Mouse (Mus musculus) C2C12 (cell line): ENCODE measurements around the gene Mcoln3.

Source experiments
- CEBPB ChIP-seq: IDR thresholded peaks from one replicate; pipeline ENCODE4 v1.6.1; 2011; ENCODE audit warnings: low read depth, mild to moderate bottlenecking, control low read depth, moderate library complexity
- CTCF ChIP-seq: IDR thresholded peaks from one replicate; pipeline ENCODE4 v1.5.1; 2011; ENCODE audit not compliant: control insufficient read depth, insufficient read depth, insufficient read length
- MAX ChIP-seq: IDR thresholded peaks from one replicate; pipeline ENCODE4 v1.6.1; 2011; ENCODE audit warnings: mild to moderate bottlenecking, control low read depth
- MYOG ChIP-seq: IDR thresholded peaks from one replicate; pipeline ENCODE4 v1.6.1; 2011; ENCODE audit not compliant: control insufficient read depth, insufficient read length; ENCODE audit errors: extremely low read depth
- USF1 ChIP-seq: IDR thresholded peaks from one replicate; pipeline ENCODE4 v1.6.1; 2011; ENCODE audit warnings: low read depth, mild to moderate bottlenecking, control low read depth, moderate library complexity

DNA sequence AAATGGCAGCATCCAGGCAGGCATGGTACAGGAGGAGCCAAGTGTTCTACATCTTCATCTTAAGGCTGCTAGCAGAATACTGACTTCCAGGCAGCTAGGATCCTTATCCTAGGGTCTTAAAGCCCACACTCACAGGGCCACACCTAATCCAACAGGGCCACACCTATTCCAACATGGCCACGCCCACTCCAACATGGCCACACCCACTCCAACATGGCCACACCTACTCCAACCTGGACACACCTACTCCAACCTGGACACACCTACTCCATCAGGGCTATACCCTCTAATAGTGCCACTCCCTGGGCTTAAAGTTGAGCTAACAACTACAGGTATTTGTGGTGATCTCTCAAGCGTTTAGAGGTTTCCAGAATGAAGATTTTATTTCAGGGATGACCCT, 63.1 kb downstream of the Mcoln3 start:
- TF ChIP-seq CEBPB (no peak), CTCF (no peak), MAX (no peak), USF1 (no peak), MYOG (no peak)
